Mouse (Mus musculus): ENCODE measurements at regions not wholly inside any gene's neighbourhood (a gene's known extent, or its start where the extent isn't known, plus 50 kb on each side); places are given as distances from the start of the nearest gene placed in this dataset.

GRCm38 (mm10) chr16:77500413-77500812 lies 101.5 kb downstream of the Gm11146 start:
- TF ChIP-seq POLR2A (IDR thresholded peaks at IDR 0.05; ENCODE audit: low read depth, low read length) (no peak), CTCF (conservative IDR thresholded peaks at IDR 0.05; ENCODE audit: insufficient read depth, insufficient read length, low read depth, low read length) (no peak)

All from kidney, adult 2 months (tissue).